Mouse (Mus musculus): ENCODE measurements around the gene Fam83g. TPM values are rescaled to one million over a fixed set of nuclear protein-coding genes. Genes with fewer than 3 reads are reported as not detected.

The Fam83g gene
- total and polyA plus RNA-seq, 3 experiments, result 19.1 to 63.7 (median 19.2) TPM

- peaks cover 0 to 13% of the 10 kb centered on the region in 2 experiments; a peak in 1 of 4 replicates for H3K4me1 ChIP-seq (ENCODE audit: control insufficient read depth in 1 of 2, insufficient read depth in 2 of 2)
- H3K4me3 ChIP-seq (replicated peaks in 1 of 3; ENCODE audit: low read depth in 2 of 3, low read length in 2 of 3, poor library complexity in 1 of 3), result no peak overlapping the region
- peak; percentile 47 for DNase-seq (ENCODE audit: extremely low read depth)
- H3K27me3 ChIP-seq (replicated peaks), result no peaks in the 10 kb centered on the region
- H3K36me3 ChIP-seq (replicated peaks in 1 of 2; ENCODE audit: control insufficient read depth in 1 of 2, insufficient read depth in 1 of 2, low read length in 1 of 2), result peaks cover 77 to 90% of the 10 kb centered on the region in 2 experiments
- in situ Hi-C loops (cut with MboI; ENCODE audit: low pct_ligation_motif_present, low pct_unique_long_range_greater_than_20kb, low sequenced_read_pairs), result no loop called here
- H3K9me3 ChIP-seq (replicated peaks; ENCODE audit: low read length), result no peaks in the 10 kb centered on the region
- no peak overlapping the region for H3K4me2 ChIP-seq (ENCODE audit: insufficient read depth, low read depth, poor library complexity, severe bottlenecking)
- H3K79me2 ChIP-seq (replicated peaks; ENCODE audit: control insufficient read depth, extremely low read depth, insufficient read depth, poor library complexity, severe bottlenecking), result no peaks in the 10 kb centered on the region; the same call in 1 of the 2 replicates
- H3K27ac ChIP-seq (ENCODE audit: insufficient read depth, low read depth), result no peak overlapping the region
- no peak overlapping the region for H3K9ac ChIP-seq (ENCODE audit: insufficient read depth, low read depth)
- dilution Hi-C loops (cut with MboI; ENCODE audit: extremely low pct_ligation_motif_present, extremely low pct_unique_long_range_greater_than_20kb, low sequenced_read_pairs), result no loop called here
- no peak for TF ChIP-seq POLR2AphosphoS2 (IDR thresholded peaks at IDR 0.05; ENCODE audit: low read depth, low read length)
- peak; percentile 71 to 83 for TF ChIP-seq CTCF (conservative IDR thresholded peaks at IDR 0.05 in 1 of 2, IDR thresholded peaks at IDR 0.05 in 1 of 2; ENCODE audit: low read depth in 2 of 2, low read length in 2 of 2)
- TF ChIP-seq ZKSCAN1 (IDR thresholded peaks at IDR 0.05; ENCODE audit: borderline replicate concordance, low read depth, low read length), result no peak
- no peak for TF ChIP-seq BHLHE40 (IDR thresholded peaks at IDR 0.05; ENCODE audit: low read depth, low read length)
- TF ChIP-seq RAD21 (IDR thresholded peaks at IDR 0.05; ENCODE audit: low read depth, low read length), result peak; percentile 59
- TF ChIP-seq IRF4 (IDR thresholded peaks at IDR 0.05; ENCODE audit: low read depth, low read length), result no peak
- TF ChIP-seq SMC3 (IDR thresholded peaks at IDR 0.05; ENCODE audit: low read depth, low read length), result peak; percentile 42
- no peak for TF ChIP-seq TCF12 (IDR thresholded peaks at IDR 0.05; ENCODE audit: low read depth, low read length)
- no peak for TF ChIP-seq POLR2A (IDR thresholded peaks at IDR 0.05; ENCODE audit: low read depth, low read length)
These were observed 67.7 kb downstream of the Fam83g start for GRCm38 (mm10) chr11:61751612-61752011.

GRCm38 (mm10) chr11:61757151-61757550 lies 73.3 kb downstream of the Fam83g start:
- dilution Hi-C loops (cut with MboI; ENCODE audit: extremely low pct_ligation_motif_present, extremely low pct_unique_long_range_greater_than_20kb, low sequenced_read_pairs), result no loop called here
- Histone ChIP-seq H3K27me3 (replicated peaks) (no peaks in the 10 kb centered on the region), H3K9me3 (replicated peaks; ENCODE audit: low read length) (no peaks in the 10 kb centered on the region), H3K79me2 (replicated peaks; ENCODE audit: control insufficient read depth, extremely low read depth, insufficient read depth, poor library complexity, severe bottlenecking) (peaks cover 10% of the 10 kb centered on the region; the same call in 1 of the 2 replicates), H3K4me2 (ENCODE audit: insufficient read depth, low read depth, poor library complexity, severe bottlenecking) (no peak overlapping the region), H3K36me3 (replicated peaks in 1 of 2; ENCODE audit: control insufficient read depth in 1 of 2, insufficient read depth in 1 of 2, low read length in 1 of 2) (peaks cover 38 to 70% of the 10 kb centered on the region in 2 experiments), H3K27ac (ENCODE audit: insufficient read depth, low read depth) (no peak overlapping the region), H3K9ac (ENCODE audit: insufficient read depth, low read depth) (no peak overlapping the region), H3K4me1 (ENCODE audit: control insufficient read depth in 1 of 2, insufficient read depth in 2 of 2) (peaks cover 6 to 43% of the 10 kb centered on the region in 2 experiments; a peak in 3 of 4 replicates), H3K4me3 (replicated peaks in 1 of 3; ENCODE audit: low read depth in 2 of 3, low read length in 2 of 3, poor library complexity in 1 of 3) (no peak overlapping the region)
- in situ Hi-C loops (cut with MboI; ENCODE audit: low pct_ligation_motif_present, low pct_unique_long_range_greater_than_20kb, low sequenced_read_pairs), result no loop called here
- no peak for DNase-seq (ENCODE audit: extremely low read depth)
- TF ChIP-seq NRF1 (IDR thresholded peaks at IDR 0.05; ENCODE audit: low read depth, low read length) (no peak), KAT2A (IDR thresholded peaks at IDR 0.05; ENCODE audit: insufficient replicate concordance, low read length) (no peak), ELF1 (IDR thresholded peaks at IDR 0.05; ENCODE audit: low read depth, low read length) (no peak), ZC3H11A (IDR thresholded peaks at IDR 0.05; ENCODE audit: low read depth, low read length) (no peak), SIN3A (IDR thresholded peaks at IDR 0.05; ENCODE audit: low read length) (no peak), JUND (conservative IDR thresholded peaks at IDR 0.05; ENCODE audit: low read depth, low read length) (no peak), NELFE (IDR thresholded peaks at IDR 0.05; ENCODE audit: low read depth, low read length) (no peak), TBP (conservative IDR thresholded peaks at IDR 0.05; ENCODE audit: low read depth, low read length) (no peak), MAZ (IDR thresholded peaks at IDR 0.05; ENCODE audit: low read depth, low read length) (no peak), ZKSCAN1 (IDR thresholded peaks at IDR 0.05; ENCODE audit: borderline replicate concordance, low read depth, low read length) (no peak), RCOR1 (conservative IDR thresholded peaks at IDR 0.05; ENCODE audit: low read depth, low read length) (no peak), MYC (IDR thresholded peaks at IDR 0.05; ENCODE audit: low read depth, low read length) (no peak), POLR2AphosphoS2 (IDR thresholded peaks at IDR 0.05; ENCODE audit: low read depth, low read length) (no peak), CHD1 (IDR thresholded peaks at IDR 0.05; ENCODE audit: low read depth, low read length) (no peak), ZMIZ1 (IDR thresholded peaks at IDR 0.05; ENCODE audit: low read depth, low read length) (no peak), UBTF (IDR thresholded peaks at IDR 0.05; ENCODE audit: low read depth, low read length) (no peak), MEF2A (IDR thresholded peaks at IDR 0.05; ENCODE audit: borderline replicate concordance, low read depth, low read length) (no peak), IRF4 (IDR thresholded peaks at IDR 0.05; ENCODE audit: low read depth, low read length) (no peak), CHD2 (IDR thresholded peaks at IDR 0.05; ENCODE audit: low read length) (no peak), SMC3 (IDR thresholded peaks at IDR 0.05; ENCODE audit: low read depth, low read length) (no peak)

All from CH12.LX (cell line).